Mouse (Mus musculus): ENCODE results near the gene Cyp1b1. TPM values are rescaled to one million over a fixed set of nuclear protein-coding genes. Genes with fewer than 3 reads are reported as not detected.

The Cyp1b1 gene
- polyA plus RNA-seq, 1 experiment = 7.3 TPM

GRCm38 (mm10) chr17:79743507-79743906 lies 28.6 kb upstream of the Cyp1b1 start:
- no peak for DNase-seq
- Histone ChIP-seq H3K4me1 (ENCODE audit: control insufficient read depth, insufficient read depth, low read length) (peaks cover 3% of the 10 kb centered on the region), H3K4me3 (replicated peaks; ENCODE audit: extremely low read depth, low read depth, low read length) (no peak overlapping the region)
- 93% methylated on average over 1 of the region's 1 CpGs for WGBS
- TF ChIP-seq POLR2A (IDR thresholded peaks at IDR 0.05; ENCODE audit: borderline replicate concordance, extremely low read depth, low read depth, low read length) = no peak
- no peak for TF ChIP-seq CTCF (IDR thresholded peaks at IDR 0.05; ENCODE audit: insufficient read depth, low read length)

- WGBS = 65% methylated on average over 5 of the region's 5 CpGs
- TF ChIP-seq POLR2A (IDR thresholded peaks at IDR 0.05; ENCODE audit: borderline replicate concordance, extremely low read depth, low read depth, low read length) (no peak), CTCF (IDR thresholded peaks at IDR 0.05; ENCODE audit: insufficient read depth, low read length) (no peak)
- Histone ChIP-seq H3K4me3 (replicated peaks; ENCODE audit: extremely low read depth, low read depth, low read length) (no peak overlapping the region), H3K4me1 (ENCODE audit: control insufficient read depth, insufficient read depth, low read length) (peaks cover 3% of the 10 kb centered on the region)
- DNase-seq = no peak
Measured at GRCm38 (mm10) chr17:79742635-79743034, 27.8 kb upstream of the Cyp1b1 start.

DNA sequence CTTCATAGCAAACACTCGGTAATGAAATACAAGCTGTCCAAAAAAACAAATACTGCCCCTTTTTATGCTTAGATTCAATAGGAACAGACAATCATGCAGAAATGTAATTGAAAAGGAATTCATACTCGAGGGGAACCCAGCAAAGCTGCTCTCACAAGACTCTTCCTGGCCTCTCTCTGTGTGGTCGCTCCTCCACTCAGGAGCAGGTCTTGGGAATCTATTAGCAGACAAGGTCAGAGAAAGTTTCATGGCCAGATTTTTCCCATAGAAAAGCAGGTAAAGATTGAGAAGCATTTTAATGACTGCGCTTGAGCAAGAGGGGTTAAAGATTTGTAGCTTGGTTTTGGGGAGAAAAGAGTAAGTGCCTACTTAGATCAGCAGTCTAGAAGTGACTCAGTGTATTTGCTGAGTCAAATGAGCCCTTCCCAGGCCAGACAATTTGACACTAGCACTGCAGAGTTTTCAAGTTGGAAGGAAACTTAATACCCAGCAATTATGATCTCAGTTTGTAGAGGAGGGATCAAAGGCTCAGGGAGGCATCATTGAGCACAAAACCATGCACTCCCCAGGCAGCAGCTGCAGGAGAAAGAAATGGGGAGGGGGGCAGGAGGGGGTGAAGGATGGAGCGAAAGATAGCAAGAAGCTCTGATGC lies 24.1 kb upstream of the Cyp1b1 start:
- H3K4me3 ChIP-seq (replicated peaks; ENCODE audit: extremely low read depth, low read depth, low read length) = no peak overlapping the region
- no peak for TF ChIP-seq POLR2A (IDR thresholded peaks at IDR 0.05; ENCODE audit: borderline replicate concordance, extremely low read depth, low read depth, low read length)
- TF ChIP-seq CTCF (IDR thresholded peaks at IDR 0.05; ENCODE audit: insufficient read depth, low read length) = no peak
- no peaks in the 10 kb centered on the region for H3K4me1 ChIP-seq (ENCODE audit: control insufficient read depth, insufficient read depth, low read length)
- no peak for DNase-seq
- 58% methylated on average over 5 of the region's 5 CpGs for WGBS

DNA sequence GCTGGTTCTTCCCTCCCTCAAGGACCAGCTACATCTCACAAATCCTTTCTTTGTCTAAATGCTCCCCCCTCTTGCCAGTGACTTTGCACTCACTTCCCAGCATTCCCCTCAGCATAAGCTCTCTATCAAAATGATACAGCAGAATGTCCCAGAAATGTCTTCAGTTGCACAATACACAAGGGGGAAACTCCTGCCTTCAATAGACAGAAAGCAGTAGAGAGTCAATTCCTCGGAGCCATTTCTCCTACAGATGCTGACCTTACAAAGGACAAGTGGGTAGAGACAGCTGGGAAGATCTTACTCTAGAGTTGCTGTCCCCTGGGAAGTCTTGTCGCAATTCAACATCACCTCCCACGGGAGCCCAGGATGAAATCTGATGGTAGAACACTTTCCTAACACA lies 22.7 kb upstream of the Cyp1b1 start:
- WGBS = 63% methylated on average over 3 of the region's 3 CpGs
- H3K4me3 ChIP-seq (replicated peaks; ENCODE audit: extremely low read depth, low read depth, low read length) = no peak overlapping the region
- DNase-seq = no peak
- H3K4me1 ChIP-seq (ENCODE audit: control insufficient read depth, insufficient read depth, low read length) = no peaks in the 10 kb centered on the region
- TF ChIP-seq POLR2A (IDR thresholded peaks at IDR 0.05; ENCODE audit: borderline replicate concordance, extremely low read depth, low read depth, low read length) (no peak), CTCF (IDR thresholded peaks at IDR 0.05; ENCODE audit: insufficient read depth, low read length) (no peak)

GRCm38 (mm10) chr17:79733039-79733438 lies 18.2 kb upstream of the Cyp1b1 start:
- WGBS = 62% methylated on average over 4 of the region's 4 CpGs
- H3K4me1 ChIP-seq (ENCODE audit: control insufficient read depth, insufficient read depth, low read length) = no peaks in the 10 kb centered on the region
- no peak for DNase-seq
- TF ChIP-seq POLR2A (IDR thresholded peaks at IDR 0.05; ENCODE audit: borderline replicate concordance, extremely low read depth, low read depth, low read length) = no peak
- TF ChIP-seq CTCF (IDR thresholded peaks at IDR 0.05; ENCODE audit: insufficient read depth, low read length) = no peak
- H3K4me3 ChIP-seq (replicated peaks; ENCODE audit: extremely low read depth, low read depth, low read length) = no peak overlapping the region

DNA sequence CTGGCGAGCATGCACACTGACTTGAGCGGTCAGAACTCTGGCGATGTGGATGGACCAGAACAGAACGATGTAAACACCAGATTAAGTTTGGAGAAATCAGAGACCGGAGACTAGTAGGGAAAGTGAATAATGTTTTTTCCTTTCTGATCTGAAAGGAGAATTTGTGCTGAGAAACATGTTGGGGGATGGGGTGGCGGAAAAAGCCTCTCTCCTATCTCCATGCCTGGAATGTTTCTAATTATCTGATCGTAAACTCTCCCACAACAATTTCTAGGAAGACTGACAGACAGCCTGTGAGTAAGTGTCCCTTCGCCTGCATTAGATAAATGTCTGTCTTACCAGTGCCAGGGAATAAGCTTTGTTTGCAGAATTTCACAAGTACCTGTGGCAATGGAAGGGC lies 16.1 kb upstream of the Cyp1b1 start:
- WGBS = 30% methylated on average over 8 of the region's 8 CpGs
- no peaks in the 10 kb centered on the region for H3K4me1 ChIP-seq (ENCODE audit: control insufficient read depth, insufficient read depth, low read length)
- no peak for TF ChIP-seq CTCF (IDR thresholded peaks at IDR 0.05; ENCODE audit: insufficient read depth, low read length)
- no peak for TF ChIP-seq POLR2A (IDR thresholded peaks at IDR 0.05; ENCODE audit: borderline replicate concordance, extremely low read depth, low read depth, low read length)
- DNase-seq = no peak
- no peak overlapping the region for H3K4me3 ChIP-seq (replicated peaks; ENCODE audit: extremely low read depth, low read depth, low read length)

DNA sequence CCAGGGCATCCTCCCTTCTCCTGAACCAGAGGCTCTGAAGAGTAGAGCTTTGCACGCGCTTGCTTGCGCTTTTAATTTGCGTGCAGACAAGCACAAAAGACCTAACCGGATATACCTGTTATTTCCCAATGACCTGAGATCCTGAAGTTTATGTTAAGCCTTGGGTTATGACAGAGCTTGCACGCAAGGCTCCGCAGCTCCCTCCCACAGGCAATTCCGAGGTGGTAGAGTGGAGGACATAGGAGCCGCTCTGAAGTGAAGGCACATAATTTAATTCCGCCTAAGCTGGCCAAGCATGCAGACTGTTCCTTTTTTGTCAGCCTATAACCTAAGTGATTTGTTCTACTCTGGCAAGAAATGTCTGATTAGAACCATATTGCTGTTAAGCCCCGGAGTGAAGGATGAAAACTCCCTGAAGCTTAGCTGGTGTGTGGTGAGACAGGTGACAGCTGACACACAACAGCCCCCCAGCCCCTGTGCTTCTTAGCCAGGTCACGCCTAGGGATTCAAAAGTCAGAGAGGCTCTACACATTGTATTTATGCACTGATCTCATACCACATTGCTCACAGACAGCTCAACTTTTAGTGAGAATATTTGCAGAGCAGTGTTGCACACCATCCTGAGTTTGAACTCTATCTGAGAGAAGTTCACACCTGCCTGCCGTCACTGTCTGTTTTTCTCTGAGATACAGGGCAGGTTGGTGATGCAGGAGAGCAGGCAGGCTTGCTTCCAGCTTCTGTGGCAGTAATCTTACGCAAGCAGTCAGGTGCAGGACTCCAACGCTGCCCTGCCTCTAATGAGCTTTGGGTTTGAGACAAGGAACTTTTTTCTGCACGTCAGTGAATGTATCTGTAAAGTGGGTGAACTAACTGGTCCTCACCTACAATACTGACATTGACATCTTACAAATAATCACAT lies 14.0 kb upstream of the Cyp1b1 start:
- 20% methylated on average over 16 of the region's 16 CpGs for WGBS
- no peaks in the 10 kb centered on the region for H3K4me1 ChIP-seq (ENCODE audit: control insufficient read depth, insufficient read depth, low read length)
- H3K4me3 ChIP-seq (replicated peaks; ENCODE audit: extremely low read depth, low read depth, low read length) = no peak overlapping the region
- TF ChIP-seq CTCF (IDR thresholded peaks at IDR 0.05; ENCODE audit: insufficient read depth, low read length) = no peak
- no peak for TF ChIP-seq POLR2A (IDR thresholded peaks at IDR 0.05; ENCODE audit: borderline replicate concordance, extremely low read depth, low read depth, low read length)
- peak; percentile 24 for DNase-seq

DNA sequence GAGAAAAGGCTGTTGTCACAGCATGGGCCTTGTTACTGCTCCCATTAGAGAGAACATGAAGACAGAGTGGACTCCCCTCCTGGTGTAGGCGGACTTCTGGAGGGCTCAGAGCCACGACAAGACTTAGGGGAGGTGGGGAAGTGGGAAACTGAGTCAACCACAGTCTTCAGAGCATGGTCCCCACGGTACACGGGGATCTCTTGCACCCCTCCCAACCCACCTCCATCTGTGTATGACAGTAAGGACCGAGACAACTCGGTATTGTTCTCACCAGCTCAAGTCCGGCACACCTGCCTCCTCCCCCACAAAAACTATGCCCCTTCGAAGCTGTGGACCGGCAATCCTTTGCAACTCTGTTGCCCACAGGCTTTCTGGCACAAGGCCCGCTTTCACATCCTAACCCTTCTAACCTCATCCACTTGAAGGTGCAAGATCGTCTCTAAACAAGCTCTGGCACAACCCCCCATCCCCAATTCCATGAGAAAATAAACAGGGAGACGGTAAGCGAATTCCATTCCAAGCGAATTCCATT lies 13.3 kb upstream of the Cyp1b1 start:
- 19% methylated on average over 14 of the region's 14 CpGs for WGBS
- Histone ChIP-seq H3K4me3 (replicated peaks; ENCODE audit: extremely low read depth, low read depth, low read length) (no peak overlapping the region), H3K4me1 (ENCODE audit: control insufficient read depth, insufficient read depth, low read length) (no peaks in the 10 kb centered on the region)
- DNase-seq = peak; percentile 30
- no peak for TF ChIP-seq POLR2A (IDR thresholded peaks at IDR 0.05; ENCODE audit: borderline replicate concordance, extremely low read depth, low read depth, low read length)
- no peak for TF ChIP-seq CTCF (IDR thresholded peaks at IDR 0.05; ENCODE audit: insufficient read depth, low read length)

GRCm38 (mm10) chr17:79726613-79727012 lies 11.8 kb upstream of the Cyp1b1 start:
- no peak overlapping the region for H3K4me3 ChIP-seq (replicated peaks; ENCODE audit: extremely low read depth, low read depth, low read length)
- 69% methylated on average over 5 of the region's 5 CpGs for WGBS
- TF ChIP-seq POLR2A (IDR thresholded peaks at IDR 0.05; ENCODE audit: borderline replicate concordance, extremely low read depth, low read depth, low read length) = no peak
- TF ChIP-seq CTCF (IDR thresholded peaks at IDR 0.05; ENCODE audit: insufficient read depth, low read length) = no peak
- no peaks in the 10 kb centered on the region for H3K4me1 ChIP-seq (ENCODE audit: control insufficient read depth, insufficient read depth, low read length)
- DNase-seq = no peak
